Mouse (Mus musculus) gastrocnemius, postnatal 4 days (tissue): ENCODE data around the gene Slc25a28. TPM values are rescaled to one million over a fixed set of nuclear protein-coding genes. Genes with fewer than 3 reads are reported as not detected.

Experiments used
- DNase-seq, 2 experiments: peaks; one replicate each; pipeline ENCODE4 v3.0.0; 2021 to 2022; ENCODE audit warnings: low spot score in 2 of 2, mixed read lengths in 2 of 2
- total RNA-seq, 2 experiments: library from RNA; stranded (reverse); gene quantifications; 2 replicates each; pipeline ENCODE4 v1.2.3; 2021

Slc25a28 gene
- total RNA-seq, 2 experiments from 2014 or later: 20.9 to 24.8 TPM

DNA sequence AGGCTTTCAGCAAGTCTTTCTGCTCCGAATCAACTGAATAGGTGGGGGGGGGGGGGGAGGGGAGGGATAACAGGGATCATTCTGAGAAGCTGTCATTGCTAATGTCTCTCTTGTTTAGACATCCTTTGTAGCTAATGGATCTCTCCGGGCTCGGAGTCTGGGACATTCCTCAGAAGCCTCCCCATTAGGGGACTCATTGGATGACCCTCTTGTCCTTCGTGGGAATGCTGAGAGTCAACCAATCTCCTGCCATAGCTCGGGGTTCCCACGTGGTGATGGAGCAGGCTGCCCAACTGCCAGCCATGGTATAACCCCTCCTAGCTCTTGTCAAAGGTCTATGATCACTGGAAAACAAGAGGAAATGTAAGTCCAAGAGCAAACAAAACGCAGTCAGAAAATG, 27.8 kb downstream of the Slc25a28 start:
- DNase-seq: no peak

DNA sequence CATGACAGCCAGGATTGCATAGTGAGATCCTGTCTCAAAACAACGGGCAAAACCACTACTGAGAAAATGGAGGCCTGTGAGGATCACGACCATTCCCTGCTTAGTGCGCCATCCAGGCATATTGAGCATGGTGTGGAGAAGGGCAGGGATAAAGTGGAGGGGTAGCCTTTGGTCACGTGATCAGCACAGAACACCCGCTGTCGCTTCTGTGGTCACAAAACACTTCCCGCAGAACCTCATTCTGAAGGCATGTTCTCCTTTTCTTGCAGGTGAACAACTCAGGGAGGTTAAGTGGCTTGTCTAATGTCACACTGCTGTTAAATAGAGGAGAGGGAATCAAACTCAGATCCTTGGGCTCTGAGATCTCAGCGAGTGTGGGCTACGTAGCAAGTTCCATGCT, 29.2 kb downstream of the Slc25a28 start:
- no peak for DNase-seq

DNA sequence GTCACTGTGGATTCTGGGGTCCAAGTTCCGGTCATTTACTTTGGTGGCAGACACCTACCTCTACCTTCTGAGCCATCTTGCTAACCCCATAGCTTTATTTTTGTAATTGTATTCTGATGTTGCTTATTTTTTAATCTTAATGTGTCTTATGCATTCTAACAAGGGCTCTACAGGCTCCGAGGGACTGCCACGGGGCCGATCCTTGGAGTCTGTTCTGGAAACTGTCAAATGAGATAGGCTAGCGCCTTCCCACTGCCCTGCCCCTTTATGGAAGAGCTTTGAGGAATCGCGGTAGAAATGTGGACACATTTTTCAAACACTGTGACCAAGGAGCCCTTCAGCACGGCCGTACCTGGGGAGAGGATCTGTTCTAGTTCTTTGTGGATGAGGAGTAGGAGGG, 31.8 kb downstream of the Slc25a28 start:
- DNase-seq: no peak

DNA sequence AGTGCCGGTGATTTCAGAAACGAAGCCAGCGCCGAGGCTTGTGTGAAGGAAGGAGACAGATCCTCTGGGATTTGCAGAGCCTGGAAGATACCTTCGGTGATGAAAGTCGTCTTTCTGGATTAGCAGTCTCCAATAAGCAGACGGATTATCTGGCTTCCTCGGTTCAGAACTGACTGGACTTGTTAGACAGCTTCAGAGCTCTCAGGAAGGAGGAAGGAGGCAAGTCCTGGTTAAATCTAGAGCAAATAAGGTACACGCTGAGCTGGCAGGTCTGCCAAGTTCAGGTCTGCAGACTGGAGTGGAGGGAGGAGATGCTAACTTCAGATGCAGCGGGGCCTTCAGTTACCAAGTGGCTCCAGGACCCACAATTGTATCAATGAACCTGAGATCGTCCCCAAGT, 32.8 kb downstream of the Slc25a28 start:
- no peak for DNase-seq

DNA sequence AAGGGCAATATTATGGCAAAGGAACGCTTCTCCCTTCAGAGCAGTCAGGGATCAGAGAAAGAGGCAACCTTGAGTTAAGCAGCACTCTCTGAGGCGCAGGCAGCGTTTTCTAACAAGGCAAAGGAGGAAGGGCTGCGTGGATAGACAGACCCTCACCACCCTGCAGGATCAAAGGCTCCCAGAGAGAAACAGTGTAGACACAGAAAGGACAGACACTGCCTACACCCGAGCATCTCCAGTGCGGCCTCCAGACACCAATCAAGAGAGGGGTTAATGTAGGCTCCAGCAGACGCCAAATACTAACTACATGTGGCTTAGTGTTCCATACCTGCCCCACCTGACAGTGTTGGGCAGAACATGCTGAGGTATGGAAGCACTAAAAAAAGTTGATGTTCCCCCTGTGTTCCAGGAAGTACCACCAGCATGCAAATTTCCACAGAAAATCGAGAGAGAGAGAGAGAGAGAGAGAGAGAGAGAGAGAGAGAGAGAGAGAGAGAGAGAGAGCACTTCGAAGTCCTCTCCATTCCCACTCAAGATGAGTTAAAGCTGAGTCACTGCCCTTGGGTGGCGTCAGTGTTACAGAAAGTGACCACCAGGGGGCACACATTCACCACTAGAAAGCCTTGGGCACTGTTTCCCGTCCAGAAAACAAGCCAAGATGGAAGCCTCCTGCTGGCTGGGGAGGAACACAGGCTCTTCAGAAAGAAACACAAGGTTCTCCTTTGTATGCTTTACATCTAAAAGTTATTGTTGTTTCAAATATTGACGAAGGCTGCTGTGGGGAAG, 44.0 kb downstream of the Slc25a28 start:
- DNase-seq: peak; percentile 73 to 85

DNA sequence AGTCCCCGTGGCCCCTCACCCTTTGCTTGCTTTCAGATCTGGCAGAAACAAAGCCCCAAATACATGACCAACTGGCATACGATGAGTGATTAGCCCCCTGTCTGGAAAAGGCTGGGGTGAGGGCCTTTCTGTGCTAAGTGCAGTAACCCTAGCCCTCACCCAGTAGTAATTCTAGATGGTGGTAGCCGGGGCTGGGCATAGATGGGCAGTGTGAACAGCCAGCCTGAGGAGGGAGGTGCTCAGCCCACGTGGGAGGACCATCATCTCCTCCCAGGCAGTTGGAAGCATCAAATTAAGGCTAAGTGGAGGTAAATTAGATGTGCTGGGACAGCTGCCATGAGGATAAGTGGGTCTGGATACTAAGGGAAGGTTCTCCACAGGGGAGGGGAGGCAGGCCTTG, 45.6 kb downstream of the Slc25a28 start:
- no peak for DNase-seq

DNA sequence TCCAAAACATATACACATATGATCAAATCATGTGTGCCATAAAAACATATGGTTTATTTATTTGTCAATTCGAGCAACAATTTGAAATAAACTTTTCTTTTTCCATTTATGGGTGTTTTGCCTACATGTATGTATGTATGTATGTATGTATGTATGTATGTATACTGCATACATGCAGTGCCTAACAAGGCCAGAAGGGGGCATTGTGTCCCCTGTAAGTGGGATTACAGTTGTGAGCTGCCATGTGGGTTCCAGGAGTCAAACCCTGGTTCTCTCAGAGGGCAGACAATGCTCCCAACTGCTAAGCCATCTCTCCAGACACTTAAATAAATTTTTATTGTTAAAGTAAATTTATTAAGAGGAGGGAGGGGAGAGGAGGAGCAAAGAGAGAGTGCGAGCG, 47.3 kb downstream of the Slc25a28 start:
- DNase-seq: no peak

DNA sequence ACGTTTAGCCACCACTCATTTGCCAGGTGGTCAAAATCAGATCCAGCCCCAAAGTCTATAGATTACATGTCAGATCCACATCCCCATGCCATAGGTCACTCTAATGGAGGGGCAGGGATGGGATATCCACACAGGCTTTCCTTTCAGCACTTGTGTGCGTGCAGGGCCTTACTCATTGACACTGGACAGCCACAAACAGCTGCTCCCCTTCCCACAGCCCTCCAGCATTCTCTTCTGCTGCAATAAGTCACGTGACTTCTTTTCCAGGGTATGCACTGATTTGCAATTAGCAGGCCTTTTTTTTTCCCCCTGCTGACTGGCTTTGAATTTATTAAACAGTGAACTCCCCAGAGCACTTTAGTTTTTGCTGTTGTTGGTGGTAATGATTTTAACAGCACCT, 48.5 kb downstream of the Slc25a28 start:
- DNase-seq: no peak

DNA sequence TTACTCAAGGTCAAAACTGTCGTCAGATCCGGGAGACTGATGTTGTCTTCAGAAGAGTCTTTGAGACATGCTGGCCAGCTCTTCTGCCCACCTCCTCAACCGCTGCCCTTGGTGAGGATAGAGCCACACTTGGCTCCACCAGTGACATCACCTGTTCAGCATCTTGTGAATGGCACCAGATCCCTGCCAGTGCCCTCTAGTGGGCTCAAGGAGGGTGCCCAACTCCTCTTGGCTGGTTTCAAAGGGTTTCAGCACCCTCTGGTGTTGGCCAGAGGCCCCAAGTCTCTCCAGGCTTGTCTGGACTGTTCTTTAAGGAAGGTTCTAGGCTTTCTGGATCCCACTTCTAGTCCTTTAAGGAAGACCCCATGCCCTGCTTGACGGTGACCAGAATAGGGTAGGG, 50.8 kb downstream of the Slc25a28 start:
- DNase-seq: no peak

DNA sequence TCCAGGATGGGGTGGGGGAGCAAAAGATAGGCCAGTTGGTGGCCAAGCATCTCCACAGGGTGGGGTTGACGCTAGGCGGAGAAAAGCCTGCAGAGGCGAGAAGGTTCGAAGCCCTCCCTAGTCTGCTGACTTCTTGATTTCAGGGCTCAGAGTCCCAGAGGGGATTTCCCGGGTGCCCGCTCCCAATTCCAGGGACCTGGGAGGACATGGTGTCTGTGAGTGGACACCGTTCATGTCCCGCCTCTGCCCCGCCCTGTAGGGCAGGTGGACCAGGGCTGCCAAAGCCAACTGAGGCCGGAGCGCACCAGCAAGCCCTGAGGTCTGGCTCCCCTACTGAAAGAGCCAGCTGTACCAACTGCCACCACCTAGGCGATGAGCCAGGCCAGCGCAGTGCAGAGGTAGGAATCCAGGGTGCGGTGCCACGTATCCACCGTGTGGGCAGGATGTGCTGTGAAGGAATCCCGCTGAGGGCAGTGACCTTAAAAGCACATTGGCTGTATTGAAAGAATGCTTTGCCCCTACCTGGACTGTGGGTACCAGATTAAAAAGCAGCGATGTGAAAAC, 54.7 kb downstream of the Slc25a28 start:
- DNase-seq: no peak

DNA sequence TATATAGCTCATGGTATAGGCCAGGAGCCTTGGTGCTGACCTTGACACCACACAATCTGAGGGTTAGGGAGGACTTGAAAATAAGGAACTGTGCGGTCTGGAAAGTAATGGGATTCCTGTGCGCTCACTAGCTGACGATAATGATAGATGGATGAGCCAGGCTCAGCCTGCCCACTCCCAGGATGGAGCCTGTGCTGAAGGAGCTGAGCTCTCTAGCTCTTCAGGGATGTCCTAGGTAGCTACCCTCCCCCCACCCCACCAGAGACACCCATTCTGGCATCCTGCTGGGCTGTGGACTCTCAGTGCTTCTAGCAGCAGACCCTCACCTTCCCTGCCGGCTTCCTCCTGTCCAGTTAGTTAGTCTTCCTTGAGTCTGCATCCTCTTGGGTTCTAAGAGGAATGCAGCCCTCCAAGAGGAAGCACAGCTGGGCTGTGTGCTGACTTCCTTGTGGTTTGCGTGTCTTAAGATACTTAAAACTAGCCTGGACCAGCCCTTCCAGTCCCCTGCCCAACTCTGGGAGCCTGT, 56.1 kb downstream of the Slc25a28 start:
- DNase-seq: no peak

DNA sequence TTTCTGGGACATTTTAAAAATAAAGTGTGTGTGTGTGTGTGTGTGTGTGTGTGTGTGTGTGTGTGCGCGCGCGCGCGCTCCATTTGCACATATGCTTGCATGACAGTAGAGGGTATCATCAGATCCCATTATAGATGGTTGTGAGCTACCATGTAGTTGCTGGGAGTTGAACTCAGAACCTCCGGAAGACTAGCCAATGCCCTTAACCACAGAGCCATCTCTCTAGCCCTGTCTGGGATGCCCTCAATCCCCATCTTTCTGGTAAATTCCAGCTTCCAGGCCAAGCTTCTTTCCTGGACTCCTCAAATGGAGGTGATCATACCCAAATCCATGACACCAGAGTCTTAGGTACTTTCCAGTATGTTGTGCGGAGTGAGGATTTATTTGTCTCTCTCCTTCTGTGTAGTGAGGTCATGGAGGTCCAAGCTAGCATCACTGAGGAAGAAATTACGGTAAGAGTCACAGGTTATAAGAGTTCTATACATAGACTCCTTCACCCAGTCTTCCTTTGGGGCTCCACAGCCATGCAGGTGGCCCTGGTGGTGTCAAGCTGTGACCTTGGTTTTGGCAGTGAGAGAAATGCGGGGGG, 56.8 kb downstream of the Slc25a28 start:
- DNase-seq: no peak

DNA sequence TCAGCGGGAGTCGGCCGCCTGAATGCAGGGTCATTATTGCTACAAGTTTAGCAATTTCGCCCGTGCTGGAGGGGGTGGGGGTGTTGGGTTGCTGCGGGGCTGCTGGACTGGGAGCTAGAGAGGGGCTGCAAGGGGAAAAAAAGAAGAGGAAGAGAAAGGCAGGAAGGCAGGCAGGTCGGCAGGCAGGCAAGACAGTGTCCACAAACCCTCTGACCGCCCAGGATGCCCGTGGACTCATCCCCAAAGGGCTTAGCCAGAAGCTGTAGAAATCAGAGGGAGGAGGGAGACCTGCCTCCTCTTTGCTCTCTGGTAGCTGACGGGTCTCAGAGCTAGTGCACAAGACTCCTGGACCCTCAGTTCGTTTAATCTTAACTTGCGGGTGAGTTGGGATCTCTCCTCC, 57.8 kb downstream of the Slc25a28 start:
- DNase-seq: no peak

DNA sequence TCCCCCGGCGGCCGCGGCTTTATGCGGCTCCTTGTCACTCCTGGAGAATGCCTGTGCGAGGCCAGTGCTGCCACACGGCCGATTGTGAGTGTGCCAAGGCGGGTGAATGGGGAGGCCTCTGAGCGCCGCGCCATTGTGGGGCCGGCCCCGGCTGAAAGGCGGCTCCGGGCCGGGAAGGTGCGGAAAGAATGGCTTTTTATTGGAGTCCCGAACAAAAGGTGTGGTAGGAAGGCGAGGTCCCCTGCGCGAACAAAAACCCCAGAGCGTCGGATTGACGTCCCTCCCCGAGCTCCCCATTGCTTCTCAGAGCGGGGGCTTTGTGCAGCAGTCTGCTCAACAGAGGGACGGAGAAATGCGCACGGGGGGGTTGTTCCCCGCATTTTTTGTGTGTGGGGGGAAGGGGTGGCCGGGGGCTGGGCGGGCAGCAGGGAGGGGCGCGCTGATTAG, 58.2 kb downstream of the Slc25a28 start:
- DNase-seq: no peak

DNA sequence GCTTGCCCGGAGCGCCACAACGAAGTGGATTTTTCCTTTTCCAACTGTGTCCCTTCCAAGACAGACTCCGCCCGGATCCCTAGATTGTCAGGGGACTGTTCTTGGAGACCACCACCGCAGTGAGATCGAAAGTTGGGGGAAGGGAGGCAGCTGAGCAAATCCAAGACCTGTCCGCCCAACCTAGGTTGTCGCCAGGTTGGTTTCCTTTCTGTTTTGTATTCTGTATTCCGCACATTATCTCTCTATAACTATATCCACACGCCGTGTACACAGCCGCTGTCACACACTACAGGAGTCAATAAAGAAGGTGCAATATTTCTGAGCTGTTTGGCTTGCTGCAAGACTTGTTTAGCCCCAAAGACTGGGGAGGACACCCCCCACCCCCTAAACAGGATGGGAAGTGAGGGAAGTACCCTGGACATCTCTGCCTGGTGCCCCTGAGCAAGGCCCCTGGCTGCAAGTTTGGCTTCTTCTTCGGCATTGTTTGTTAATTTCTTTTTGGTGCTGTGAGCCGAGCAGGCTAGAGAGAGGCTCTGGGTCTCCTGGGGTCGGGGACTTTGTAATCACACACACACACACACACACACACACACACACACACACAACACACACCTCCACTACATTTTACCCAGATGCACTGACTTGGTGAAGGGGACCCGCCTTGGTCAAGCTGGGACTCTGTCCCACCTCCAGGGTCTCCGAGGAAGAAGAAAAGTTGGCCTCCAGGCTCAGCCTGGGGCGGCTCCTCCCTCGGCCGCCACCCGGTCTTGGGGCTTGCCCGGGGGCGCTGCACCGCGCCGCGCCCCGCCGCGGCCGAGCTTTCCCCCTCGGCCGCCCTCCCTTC, 58.9 kb downstream of the Slc25a28 start:
- DNase-seq: no peak

DNA sequence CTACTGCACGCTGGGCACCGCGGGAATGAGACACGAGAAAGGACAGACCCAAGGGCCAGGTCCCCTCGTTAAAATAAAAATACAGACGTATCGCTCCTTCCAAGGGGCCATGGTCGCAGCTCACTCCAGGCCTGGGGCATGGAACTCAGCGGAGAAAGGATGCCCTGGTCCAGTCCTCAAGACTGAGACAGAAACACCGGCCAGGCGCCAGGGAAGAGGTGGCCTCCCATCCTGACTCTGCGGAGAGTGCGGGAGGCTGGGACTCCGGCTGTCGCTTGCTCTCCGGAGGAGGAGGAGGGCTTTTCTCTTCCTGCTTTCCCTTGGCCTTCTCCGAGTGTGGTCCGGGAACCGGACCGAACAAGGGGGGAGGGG, 59.6 kb downstream of the Slc25a28 start:
- no peak for DNase-seq

DNA sequence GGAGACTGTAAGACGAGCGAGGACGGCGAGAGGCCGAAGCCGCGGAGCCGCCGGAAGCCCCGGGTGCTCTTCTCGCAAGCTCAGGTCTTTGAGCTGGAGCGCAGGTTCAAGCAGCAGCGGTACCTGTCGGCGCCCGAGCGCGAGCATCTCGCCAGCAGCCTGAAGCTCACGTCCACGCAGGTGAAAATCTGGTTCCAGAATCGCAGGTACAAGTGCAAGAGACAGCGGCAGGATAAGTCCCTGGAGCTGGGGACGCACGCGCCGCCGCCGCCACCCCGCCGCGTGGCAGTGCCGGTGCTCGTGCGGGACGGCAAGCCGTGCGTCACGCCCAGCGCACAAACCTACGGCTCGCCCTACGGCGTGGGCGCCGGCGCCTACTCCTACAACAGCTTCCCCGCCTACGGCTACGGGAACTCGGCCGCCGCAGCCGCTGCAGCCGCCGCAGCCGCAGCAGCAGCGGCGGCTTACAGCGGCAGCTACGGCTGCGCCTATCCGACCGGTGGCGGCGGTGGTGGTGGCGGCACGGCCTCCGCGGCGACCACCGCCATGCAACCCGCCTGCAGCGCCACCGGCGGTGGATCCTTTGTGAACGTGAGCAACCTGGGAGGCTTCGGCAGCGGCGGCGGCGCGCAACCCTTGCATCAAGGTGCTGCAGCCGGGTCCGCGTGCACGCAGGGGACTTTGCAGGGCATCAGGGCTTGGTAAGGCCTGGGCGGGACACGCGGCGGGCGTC, 60.2 kb downstream of the Slc25a28 start:
- no peak for DNase-seq
